Mouse (Mus musculus) 416B (cell line): ENCODE data around the gene Rassf10.

Experiments
- DNase-seq: peaks from one replicate; pipeline ENCODE4 v3.0.0; 2011; ENCODE audit warnings: low read depth

Rassf10 gene

DNA sequence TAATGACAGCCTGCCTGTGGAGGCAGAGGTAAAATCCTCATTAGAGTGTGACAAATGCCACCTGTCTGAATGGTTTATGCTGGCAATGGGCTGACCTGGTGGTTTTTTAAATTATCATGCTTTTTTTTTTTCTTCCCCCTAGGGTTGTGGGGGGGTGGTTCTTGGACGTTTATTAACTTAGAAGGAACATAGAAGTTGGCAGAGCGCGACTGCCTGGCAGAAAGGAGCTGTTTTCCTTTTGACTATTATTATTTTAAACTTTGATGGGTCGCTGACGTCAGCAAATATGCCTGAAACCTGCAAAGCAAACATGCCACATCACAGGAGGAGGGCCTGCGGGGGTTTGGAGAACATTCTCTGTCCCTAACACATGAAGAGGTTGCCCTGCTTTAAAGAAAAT is 3.9 kb downstream of the Rassf10 start:
- no peak for DNase-seq

DNA sequence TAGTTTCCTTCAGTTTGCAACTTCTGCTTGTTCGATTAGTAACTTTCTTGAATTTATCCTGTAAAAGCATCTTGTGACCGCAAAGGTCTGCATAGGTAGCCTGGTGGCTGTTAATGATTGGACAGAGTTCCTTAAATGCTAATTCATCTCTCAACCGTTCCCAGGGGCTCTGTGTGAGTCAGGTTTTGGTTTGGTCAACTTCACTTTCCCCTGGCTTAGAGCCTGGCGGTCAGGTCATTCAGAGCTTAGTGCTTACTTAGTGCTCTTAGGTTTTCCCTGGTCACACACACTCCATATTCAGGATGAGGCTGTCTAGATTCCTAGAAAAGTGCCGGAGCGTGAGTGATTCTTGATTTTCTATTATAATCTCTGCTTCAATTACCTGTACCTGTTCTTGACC is 12.6 kb downstream of the Rassf10 start:
- DNase-seq, result no peak

GRCm38 (mm10) chr7:112966786-112967185 is 13.0 kb downstream of the Rassf10 start:
- DNase-seq, result no peak

GRCm38 (mm10) chr7:112983316-112983715 is 29.6 kb downstream of the Rassf10 start:
- no peak for DNase-seq

DNA sequence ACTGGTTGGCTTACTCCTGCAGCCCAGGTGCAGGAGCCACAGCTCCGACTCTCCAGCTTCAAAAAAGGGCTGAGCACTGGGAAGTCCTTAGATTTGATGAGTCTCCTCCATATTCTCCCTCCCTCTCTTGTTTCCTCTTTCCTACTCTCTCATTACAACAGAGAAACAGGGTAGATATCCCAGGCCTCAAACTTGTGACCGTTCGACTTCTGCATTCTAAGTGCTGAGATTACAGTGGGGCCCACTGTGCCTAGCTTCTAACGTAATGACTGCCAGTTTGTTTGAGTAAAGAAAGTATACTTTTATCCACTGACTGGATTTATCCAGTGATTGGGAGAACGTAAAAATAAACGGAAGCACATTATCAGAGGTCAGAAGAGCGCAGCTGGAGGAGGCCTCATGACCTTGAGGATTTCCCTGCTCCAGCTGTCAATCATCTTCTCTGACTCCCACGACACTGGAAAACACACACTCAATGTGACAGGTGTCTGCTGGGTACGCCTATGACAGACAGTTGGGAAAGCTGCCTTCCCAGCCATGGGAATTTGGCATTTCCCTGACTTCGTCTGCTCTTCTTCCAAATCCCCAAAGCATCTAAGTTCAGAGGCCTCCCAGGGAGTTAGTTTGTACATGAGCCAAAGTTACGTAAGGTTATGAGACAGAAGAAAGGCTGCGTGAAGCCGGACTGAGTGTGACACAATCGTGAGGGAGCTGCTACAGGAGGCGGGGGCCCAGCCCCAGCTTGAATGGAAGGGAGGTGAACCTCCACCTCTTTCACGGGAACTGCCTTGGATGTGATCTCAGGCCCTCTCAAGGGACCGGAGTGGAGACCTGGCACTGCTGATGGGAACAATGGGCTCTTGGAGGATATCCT is 31.2 kb downstream of the Rassf10 start:
- DNase-seq, result no peak

- no peak for DNase-seq
Measured at GRCm38 (mm10) chr7:112985578-112985949, 31.8 kb downstream of the Rassf10 start.

DNA sequence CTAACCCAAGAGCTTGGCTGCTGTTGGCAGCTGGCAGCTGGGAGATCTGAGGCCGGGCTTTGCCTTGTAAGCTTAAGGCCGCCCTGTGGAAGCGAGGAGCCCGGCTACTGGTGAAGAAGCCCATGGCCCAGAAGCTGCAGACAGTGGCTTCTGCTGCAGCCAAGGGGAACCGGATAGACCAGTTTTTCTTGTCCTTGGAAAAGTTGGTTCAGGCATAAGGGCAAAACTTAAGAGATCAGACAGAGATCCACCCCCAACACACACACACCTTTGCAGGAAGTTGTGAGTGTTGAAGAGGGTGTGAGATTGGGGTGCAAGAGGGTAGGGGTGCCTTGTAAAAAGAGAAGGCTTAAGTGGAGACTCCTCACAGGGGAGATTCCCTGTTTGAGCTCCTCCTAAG is 39.2 kb downstream of the Rassf10 start:
- no peak for DNase-seq

- peak; percentile 8 for DNase-seq
Measured at GRCm38 (mm10) chr7:113003565-113004255, 49.9 kb downstream of the Rassf10 start.

DNA sequence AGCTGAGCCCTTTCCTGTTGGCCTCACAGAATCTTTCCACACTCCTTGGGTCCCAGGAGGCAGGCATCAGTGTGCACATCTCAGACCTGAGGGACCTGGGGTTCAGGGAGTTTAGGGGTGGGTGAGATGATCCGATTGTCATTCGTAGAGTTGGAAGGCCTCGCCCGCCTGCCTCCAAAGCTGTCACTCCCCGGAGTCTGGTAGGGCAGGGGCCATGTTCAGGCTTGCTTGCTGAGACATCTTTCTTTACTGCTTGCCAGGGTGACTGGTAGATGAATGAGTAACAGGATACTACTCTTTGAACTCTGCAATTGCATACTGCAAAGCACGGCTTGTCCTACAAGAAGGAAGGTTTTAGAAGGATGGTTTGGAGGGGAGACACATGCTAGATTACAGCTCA is 52.0 kb downstream of the Rassf10 start:
- no peak for DNase-seq
